Mouse (Mus musculus): ENCODE data around the gene Arhgef7.

DNA sequence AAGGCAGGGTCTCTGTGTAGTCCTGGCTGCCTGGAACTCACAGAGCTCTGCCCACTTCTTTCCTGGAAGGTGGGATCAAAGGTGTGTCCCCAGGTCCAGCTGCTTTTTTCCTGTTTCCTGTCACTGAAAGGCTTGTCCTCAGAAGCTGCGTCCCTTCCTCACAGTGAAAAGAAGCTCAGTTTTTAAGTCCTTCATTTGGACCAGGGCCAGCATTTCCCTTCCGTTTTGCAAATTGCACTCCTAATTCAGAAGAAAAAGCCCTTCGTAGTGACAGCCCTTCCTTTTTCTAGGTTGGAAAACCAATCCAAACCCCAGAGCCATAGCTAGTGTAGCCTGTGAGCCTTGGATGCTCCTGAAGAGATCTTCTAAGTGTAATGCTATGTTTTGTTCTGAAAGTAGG lies 99.8 kb downstream of the Arhgef7 start:
- TF ChIP-seq POLR2A (IDR thresholded peaks at IDR 0.05; ENCODE audit: control insufficient read depth, low read depth, low read length) (no peak), CTCF (IDR thresholded peaks at IDR 0.05; ENCODE audit: control insufficient read depth, insufficient read depth, insufficient replicate concordance, low read depth, low read length) (no peak)
